Mouse (Mus musculus) v-Abl transformed pro-B cells (cell line): ENCODE data around the gene Mtmr10.

Experiments used
- in situ Hi-C, 2 experiments: fragments of 400-800 bp; cut with MboI; formaldehyde crosslinking; loops; one replicate each; pipeline ENCODE4 v1.15.1; 2025; ENCODE audit not compliant: unreplicated experiment in 2 of 2

The Mtmr10 gene

DNA sequence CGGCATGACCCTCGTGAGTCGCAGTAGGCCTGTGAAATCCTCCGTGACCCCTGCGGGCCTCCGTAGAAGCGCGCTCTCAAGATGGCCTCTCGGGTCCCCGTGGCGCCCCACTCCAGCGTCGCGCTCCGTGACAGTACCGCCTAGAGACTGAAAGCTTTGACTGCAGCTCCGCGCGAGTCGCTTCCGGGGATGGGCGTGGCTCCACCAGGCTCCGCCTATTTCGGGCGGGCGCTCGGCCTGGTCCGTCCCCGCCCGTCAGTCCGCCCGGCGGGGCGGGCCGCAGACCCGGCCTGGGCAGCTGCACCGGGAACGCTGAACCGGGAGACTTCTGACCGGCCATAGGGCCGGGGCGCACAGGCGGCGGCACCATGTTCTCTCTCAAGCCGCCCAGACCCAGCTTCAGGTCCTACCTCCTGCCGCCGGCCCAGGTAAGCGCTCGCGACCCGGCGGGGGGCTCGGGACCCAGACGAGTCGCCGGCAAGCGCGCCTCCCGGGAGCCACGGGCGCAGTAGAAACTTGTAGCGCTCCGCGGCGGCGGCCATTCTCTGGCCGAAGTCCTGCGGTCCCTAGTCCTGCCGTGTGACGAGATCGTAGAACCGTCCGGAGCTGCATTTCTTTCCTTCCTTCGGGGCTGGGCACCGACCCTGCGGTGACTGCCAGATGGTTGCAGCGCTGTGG is at the start of gene Mtmr10:
Gene Mtmr10 (plus strand): TSS at position 240 of the 678 bp plus-strand sequence.
- in situ Hi-C loops, result no loop called here

DNA sequence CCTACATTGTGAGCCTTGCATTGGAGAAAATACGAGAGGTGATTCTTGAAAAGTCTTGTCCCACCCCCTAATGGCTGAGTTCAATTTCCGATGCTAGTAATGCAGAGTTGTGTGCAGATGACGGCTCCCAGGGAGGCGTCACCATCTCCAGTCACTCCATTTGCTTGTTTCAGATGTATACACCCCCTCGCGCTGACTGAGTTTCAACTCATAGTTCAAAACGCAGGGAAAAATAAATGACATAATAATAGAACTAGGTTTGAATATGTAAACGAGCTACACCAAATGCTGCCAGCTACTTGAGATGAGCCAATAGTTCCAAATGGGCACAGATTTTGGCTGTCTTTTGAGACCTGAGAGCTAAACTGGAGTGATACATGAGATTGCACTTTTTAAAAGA is 49.7 kb upstream of the Mtmr10 start:
- in situ Hi-C loops, result no loop called here

DNA sequence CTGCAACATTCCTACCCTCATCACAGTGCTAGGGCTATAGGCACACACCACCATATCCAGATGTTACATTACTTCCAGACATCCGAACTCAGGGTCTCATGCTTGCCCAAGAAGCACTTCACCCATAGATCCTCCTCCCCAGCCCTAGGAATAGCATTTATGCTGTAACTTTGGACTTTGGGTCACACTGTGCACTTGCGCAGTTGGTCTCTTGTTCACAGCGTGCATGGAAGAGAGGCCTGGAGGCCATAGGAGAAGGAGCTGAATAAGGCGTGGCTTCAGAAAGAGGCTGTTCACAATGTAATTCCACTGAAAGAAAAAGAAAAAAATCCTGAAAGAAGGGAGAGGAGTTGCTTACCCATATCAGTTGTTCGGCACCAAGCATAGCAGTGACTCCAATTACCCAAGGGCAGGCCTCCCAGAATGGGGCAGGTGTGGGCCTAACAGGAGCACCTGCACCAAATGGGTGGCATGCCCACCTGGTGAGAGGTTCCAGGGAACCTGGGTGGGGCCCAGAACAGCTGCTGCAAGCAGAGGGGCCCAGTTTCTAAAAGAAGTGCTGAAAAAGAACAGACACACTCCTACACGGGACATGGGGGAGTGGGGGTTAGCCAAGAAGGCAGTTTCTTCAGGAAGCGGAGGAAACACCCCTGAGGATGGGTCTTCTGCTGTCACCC is 48.9 kb upstream of the Mtmr10 start:
- in situ Hi-C loops, result no loop called here

DNA sequence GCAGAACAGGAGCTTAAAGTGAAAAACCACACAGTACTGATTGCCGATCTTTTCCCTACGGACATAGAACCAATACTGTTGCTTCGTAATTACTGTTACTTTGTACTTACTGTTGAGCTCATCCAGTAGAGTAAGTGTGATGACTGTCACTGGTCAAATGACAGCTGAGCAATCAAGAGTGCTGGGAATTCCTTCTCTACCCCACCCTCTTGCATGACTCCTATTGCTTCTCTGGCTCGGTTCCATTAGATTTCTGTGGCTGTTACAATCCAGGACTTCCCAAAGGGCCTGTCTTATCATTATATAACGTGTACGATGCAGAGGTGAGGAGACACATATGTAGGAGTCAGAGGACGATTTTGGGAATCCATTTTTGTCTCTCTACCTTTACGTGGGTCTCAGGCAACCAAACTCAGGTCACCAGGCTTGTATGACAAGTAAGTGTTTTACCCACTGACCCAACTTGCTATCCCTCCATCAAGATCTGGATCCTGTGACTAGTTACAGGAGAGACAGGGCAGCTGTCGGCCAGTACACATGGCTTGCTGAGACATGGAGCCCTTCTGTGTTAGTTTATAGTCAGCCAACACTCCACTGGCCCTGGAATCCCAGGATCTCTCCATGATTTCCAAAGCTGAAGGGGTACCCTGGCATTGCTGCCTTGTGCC is 48.2 kb upstream of the Mtmr10 start:
- in situ Hi-C loops, result no loop called here

DNA sequence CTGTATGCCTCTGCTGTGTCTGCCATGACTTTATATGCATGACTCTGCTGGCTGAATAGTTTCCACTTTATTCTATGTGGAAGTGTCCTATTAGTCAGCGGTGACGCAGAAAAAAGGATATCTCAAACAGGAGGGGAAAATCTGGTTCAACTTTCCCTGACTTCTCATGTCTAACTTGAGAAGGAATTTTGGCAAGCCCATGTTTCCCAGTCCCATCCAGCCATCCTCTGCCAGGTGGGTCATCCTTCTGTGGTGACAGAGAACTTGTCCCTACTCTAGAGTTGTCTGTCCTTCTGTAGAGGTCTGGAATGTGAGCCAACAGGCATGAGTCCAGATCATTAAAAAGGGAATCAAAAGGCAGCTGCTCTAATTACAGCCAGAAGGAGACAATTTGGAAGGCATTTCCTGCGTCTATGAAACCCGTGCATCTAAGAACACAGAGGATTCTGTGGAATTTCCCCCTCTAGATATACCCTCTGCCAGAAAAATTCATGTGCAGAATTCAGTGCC is 47.6 kb upstream of the Mtmr10 start:
- in situ Hi-C loops, result no loop called here

- in situ Hi-C loops, result no loop called here
Observed at GRCm38 (mm10) chr7:64242424-64242823, 45.0 kb upstream of the Mtmr10 start.

GRCm38 (mm10) chr7:64244371-64244770 is 43.1 kb upstream of the Mtmr10 start:
- in situ Hi-C loops, result no loop called here

- in situ Hi-C loops, result no loop called here
Observed at GRCm38 (mm10) chr7:64246713-64247112, 40.7 kb upstream of the Mtmr10 start.

DNA sequence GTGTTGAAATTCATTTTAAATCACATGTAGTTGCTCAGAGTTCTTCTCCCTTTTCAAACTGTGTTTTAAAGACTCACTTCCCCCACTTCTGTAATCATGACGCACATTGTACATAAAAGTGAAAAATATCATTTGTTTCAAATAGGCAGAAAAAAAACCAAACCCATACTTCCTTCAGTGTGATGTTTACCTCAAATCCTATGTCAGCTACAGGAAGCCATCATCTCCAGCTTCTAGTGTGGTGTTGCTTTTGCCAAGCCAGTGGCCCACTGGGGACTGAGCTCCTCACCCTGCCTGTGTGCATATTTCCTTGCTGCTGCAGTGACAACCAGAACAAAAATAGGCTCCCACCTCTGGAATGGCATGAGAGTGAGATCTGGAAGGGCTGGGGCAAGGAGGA is 39.1 kb upstream of the Mtmr10 start:
- in situ Hi-C loops, result no loop called here

GRCm38 (mm10) chr7:64249715-64250114 is 37.7 kb upstream of the Mtmr10 start:
- in situ Hi-C loops, result no loop called here

DNA sequence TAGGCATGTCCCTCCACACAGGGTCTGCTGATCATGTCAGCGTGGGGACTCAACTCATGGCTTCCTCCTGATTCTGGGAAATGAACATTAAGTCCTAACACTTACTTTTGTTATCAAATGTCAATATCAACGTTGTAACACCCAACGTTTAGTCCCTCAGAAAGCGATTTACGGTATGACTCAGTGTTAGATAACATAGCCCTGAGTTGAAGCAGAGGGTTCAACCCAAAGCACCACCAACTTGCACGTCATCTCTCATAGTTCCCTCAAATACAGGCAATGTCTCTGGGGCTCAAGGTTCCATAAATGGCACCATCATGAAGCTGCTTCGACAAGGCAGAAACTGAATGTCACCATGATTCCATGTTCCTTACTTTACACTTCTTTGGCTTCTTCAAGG is 37.0 kb upstream of the Mtmr10 start:
- in situ Hi-C loops, result no loop called here

DNA sequence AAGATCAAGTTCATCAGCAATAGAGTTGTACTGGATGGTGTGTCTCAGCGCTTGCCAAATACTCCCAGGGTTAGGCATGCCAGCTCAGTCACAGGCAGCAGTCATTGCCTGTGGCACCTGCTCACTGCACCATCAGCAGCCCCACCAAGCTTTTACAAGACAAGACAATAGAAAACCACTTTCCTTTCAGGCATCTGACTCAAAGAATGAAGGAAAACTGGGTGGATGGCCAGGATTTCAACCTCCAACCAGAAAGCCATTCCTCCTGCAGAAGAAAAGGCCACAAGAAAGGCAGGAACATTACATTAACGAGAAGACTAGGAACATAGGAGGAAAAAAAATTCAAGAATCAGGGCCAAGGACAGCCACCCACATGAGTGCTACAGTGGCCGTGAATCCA is 33.7 kb upstream of the Mtmr10 start:
- in situ Hi-C loops, result no loop called here

DNA sequence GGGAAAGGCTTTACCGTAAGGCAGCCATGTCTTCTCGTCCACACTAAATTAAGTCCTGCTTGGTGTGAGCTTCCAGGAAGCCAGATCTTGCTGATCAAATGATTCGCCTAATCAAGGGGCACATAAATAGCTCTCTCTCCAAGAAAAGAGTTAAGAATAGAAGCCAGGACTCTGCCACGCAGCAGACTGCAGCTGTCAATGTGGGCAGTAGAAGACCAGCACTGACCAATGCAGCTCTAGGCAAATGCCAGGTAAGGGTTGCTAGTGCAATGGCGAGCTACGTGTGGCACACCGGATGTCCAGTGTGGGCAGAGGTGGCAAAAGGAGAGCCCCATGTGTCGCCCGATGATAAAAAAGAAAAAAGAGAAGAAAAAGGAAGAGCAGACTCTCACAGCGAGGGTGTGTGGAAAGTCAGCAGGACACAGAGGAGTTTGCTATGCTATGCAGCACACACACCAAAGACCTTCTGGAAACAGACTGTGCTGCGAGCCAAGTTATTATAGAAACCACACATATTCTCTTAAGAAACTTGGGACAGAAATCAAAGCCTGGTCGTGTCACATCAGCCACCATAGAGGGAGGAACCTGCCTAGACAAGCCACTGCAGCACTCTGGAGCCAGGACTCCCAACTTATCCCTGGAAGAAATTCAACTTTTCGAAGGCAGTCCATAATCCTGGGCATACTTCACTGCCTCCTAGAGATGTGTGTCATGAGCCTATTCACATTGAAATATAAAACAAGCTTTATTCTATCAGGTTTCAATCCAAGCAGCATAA is 21.8 kb upstream of the Mtmr10 start:
- in situ Hi-C loops, result no loop called here

- in situ Hi-C loops, result no loop called here
Observed at GRCm38 (mm10) chr7:64266587-64266986, 20.9 kb upstream of the Mtmr10 start.

DNA sequence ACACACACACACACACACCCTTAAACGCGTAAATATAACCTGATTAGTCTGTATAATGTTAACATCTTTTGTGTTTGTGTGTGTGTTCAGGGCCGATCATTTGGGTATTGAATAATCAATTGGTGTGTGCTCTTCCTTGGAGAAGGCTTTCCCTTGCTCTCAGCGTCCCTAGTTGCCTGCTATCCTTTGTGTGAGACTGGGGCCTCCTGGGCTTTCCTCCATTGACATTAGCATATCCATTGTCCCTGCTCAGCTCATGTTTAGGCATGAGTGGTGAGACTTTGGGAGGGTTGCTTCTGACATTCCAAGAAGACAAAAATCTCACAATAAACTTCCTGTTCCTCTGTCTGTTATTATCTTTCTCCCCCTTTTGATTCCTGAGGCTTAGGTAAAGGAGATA is 15.5 kb upstream of the Mtmr10 start:
- in situ Hi-C loops, result no loop called here

DNA sequence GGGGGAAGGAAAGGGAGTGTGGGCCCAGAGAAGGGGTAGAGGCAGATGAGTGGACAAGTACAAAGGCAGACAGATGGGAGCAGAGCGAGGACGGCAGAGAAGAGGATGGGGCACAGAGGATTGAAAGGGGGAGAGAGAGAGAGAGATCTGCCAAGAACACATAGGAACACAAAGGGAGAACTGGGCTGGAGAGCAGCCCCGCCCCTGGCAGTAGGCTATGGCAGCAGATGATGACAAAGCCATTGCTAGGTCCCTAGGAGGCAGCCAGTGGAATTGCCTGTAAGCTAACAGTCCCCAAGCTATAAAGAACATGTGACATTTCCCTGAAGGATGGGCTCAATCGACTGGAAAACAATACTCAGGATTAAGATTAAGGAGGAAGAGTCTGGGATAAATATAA is 11.9 kb upstream of the Mtmr10 start:
- in situ Hi-C loops, result no loop called here

- in situ Hi-C loops, result no loop called here
Observed at GRCm38 (mm10) chr7:64276921-64277320, 10.5 kb upstream of the Mtmr10 start.

DNA sequence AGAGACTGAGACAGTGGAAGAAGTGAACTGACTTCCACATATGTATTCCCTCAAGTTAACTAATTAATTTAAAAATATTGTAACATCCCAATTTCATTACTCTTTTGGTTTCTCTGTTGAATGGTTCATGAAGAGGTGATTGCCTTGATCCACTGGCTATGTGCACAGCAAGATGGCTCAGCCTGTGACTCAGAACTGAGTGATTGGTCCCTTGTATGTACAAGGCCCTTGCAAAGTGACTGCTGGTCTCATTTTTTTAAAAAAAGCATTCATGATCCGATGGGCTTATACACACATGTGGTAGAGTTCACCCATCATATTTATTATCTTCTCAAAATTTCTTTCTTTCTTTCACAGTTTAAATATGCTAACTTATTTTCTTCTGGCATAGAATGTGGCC is 8.9 kb upstream of the Mtmr10 start:
- in situ Hi-C loops, result no loop called here

DNA sequence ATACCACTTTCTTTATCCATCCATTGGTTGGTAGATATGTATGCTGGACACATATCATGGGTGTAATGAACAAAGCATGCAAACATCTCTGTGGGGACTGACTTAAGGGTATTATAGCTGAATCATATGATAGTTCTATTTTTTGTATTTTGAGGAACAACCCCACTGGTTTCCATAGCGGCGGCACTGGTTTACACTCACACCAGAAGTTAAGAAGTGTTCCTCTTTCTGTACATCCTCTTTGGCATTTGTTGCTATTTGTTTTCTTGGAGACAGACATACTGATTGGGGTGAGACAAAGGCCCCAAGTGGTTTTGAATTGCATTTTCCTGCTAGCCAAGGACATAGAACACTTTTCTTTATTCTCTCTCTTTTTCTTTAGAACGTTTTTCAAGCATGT is 7.9 kb upstream of the Mtmr10 start:
- in situ Hi-C loops, result no loop called here

- in situ Hi-C loops, result no loop called here
Observed at GRCm38 (mm10) chr7:64286566-64286965, 887 bp upstream of the Mtmr10 start.

GRCm38 (mm10) chr7:64289416-64289815 is 2.0 kb downstream of the Mtmr10 start:
- in situ Hi-C loops, result no loop called here
